Mouse (Mus musculus) skeletal muscle tissue, adult 2 months (tissue): ENCODE measurements around the gene Dmpk.
A peak's percentile ranks its signal among the peaks of the same experiment; 100 is the strongest.
"Not testable (repeated sequence)": the region's sequence is repeated elsewhere in the genome, so short reads cannot be mapped to it uniquely, and the experiment has no call there.

Experiments
- DNase-seq: peaks from one replicate; pipeline ENCODE4 v3.0.0-alpha.2; 2012; ENCODE audit warnings: low read depth, low spot score

Dmpk gene

DNA sequence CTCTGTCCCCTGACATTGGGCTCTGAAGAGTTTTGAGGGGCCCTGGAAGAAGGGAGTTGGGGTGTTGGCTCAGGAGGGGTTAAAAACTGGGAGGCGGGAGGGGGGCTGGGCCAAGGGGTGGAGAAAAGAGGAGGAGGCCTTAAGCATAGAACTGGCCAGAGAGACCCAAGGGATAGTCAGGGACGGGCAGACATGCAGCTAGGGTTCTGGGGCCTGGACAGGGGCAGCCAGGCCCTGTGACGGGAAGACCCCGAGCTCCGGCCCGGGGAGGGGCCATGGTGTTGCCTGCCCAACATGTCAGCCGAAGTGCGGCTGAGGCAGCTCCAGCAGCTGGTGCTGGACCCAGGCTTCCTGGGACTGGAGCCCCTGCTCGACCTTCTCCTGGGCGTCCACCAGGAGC, at the start of gene Dmpk:
Dmpk (plus strand) TSS at position 149 of the 400 bp plus-strand sequence.
- peak; percentile 55 for DNase-seq

GRCm38 (mm10) chr7:19044616-19045015, 39.0 kb upstream of the Dmpk start:
- DNase-seq: no peak

GRCm38 (mm10) chr7:19046286-19047069, 37.2 kb upstream of the Dmpk start:
- peak; percentile 85 for DNase-seq

- no peak for DNase-seq
Measured at GRCm38 (mm10) chr7:19048006-19048527, 35.6 kb upstream of the Dmpk start.

DNA sequence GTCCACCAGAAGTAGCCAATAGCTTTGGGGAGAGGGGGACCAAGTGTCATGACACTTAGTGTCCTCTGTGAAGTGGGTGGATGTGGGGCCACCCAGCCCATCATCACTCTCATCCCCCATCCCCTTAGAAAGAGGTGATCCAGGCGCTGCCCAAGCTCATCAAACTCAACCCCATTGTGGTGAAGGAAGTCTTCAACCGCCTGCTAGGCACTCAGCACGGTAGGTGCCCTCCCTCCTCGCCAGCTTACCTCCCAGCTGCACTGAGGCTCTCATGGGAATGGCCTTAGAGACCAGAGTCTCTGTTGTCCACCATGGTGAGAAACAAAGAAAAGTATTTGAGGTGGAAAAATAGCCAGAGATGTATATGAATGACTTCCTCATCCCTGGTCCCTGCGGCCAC, 34.4 kb upstream of the Dmpk start:
- DNase-seq: no peak

DNA sequence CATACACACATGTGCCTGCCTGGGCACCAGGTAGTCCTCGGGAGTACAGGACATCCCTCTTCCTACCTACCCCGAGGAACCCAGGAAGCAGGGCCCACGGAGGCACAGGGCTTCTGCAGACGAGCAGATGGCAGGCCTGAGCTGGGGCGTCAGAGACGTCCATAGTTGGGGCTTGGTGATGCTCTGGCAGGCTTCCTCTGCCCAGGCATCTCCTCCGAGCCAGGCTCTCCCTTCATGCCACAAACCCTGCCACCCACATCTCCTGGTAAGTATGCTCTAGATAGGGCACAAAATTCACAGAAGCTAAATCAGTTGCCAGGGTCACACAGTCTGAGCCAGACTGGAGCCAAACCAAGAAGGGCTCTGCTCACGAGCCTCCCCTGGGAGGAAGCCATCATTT, 33.5 kb upstream of the Dmpk start:
- no peak for DNase-seq

DNA sequence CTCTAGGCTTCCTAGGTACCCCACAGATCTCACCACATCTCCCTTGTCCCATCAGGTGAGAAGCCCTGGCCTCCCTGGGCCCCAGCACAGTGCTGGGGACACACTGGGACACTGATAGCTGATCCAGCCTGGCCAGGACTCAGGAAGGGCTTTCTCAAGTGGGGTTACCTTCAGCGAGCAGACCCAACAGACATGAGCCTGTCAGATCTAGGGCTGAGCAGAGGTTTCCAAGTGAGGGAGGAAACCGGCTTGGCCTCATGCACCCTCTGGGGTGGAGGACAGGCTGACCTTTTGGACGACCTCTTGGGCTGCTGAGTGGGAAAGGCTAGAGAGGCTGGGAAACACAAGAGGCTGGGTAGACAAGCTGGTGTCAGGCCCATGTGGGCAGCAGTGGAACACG, 32.5 kb upstream of the Dmpk start:
- DNase-seq: no peak

GRCm38 (mm10) chr7:19052345-19053135, 31.1 kb upstream of the Dmpk start:
- DNase-seq: peak; percentile 86

DNA sequence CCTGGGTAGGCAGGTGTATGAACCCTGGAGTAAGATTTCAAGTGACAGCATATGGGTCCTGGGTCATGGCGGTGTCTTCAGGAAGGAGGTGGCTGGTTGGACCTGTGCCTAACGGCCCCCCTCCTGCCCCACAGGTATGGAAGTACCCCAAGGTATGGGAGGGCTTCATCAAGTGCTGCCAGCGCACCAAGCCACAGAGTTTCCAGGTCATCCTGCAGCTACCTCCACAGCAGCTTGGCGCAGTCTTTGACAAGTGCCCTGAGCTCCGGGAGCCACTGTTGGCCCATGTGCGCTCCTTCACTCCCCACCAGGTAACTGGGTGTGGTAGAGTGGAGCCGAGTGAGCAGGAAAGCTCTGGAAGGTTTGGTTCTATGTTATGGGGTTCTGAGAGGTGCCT, 30.5 kb upstream of the Dmpk start:
- no peak for DNase-seq

GRCm38 (mm10) chr7:19054047-19054776, 29.4 kb upstream of the Dmpk start, which contains the start of gene Rsph6a:
TSS of gene Rsph6a (plus strand) at chr7:19054690.
- no peak for DNase-seq

GRCm38 (mm10) chr7:19054777-19055076, 28.9 kb upstream of the Dmpk start:
- DNase-seq: no peak

GRCm38 (mm10) chr7:19055108-19055507, 28.5 kb upstream of the Dmpk start:
- DNase-seq: no peak

GRCm38 (mm10) chr7:19057405-19057804, 26.2 kb upstream of the Dmpk start:
- no peak for DNase-seq

DNA sequence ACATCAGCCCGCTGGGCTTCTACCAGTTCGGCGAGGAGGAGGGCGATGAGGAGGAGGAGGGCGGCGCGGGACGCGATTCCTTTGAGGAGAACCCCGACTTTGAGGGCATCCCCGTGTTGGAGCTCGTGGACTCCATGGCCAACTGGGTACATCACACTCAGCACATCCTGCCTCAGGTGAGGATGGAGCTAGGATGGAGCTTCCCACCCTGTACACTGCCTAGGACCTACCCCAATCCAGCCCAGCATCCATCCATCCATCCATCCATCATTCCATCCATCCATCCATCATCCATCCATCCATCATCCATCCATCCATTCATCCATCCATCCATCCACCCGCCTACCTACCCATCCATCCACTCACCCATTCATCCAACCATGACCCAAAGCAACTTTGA, 17.8 kb upstream of the Dmpk start:
- DNase-seq: no peak

GRCm38 (mm10) chr7:19067063-19067462, 16.6 kb upstream of the Dmpk start:
- DNase-seq: no peak

DNA sequence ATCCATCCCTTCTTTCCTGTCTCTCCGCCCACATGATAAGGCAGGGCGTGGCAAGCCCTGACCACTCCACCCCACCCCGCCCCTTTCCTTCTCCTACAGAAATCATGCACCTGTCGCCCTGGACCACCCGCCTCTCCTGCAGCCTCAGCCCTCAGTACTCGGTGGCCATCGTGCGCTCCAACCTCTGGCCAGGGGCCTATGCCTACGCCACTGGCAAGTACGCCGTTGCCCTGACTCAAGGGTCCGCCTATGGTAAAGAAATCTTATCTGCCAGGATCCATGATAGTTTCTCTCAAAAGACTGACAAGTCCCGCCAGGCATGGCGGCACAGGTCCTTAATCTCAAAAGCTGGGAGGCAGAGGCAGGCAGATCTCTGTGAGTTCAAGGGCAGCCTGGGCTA, 15.7 kb upstream of the Dmpk start:
- DNase-seq: no peak

- DNase-seq: peak; percentile 57
Measured at GRCm38 (mm10) chr7:19068707-19069106, 14.9 kb upstream of the Dmpk start.

DNA sequence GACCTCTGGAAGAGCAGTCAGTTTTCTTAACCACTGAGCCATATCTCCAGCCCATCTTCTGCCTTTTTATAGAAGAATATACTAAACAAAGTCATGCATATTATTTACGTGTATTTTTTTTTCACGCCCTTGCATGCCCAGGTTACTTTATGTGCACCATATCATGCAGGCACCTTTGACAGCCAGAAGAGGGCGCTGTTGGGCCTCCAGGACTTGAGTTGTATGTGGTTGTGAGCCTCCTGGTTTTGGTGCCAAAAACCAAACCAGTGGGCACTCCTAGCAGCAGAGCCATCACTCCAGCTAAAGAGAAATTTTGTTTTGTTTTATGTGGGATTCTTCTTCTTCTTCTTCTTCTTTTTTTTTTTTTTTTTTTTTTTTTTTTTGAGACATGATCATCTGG, 14.1 kb upstream of the Dmpk start:
- no peak for DNase-seq

DNA sequence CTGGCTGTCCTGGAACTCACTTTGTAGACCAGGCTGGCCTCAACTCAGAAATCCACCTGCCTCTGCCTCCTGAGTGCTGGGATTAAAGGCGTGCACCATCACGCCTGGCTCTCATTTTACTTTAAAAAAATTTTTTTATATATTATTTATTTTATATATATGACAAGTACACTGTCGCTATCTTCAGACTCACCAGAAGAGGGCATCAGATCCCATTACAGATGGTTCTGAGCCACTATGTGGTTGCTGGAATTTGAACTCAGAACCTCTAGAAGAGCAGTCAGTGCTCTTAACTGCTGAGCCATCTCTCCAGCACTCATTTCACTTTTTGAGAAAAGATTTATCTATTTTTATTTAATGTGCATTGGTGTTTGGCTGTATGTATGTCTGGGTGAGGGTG, 12.6 kb upstream of the Dmpk start:
- DNase-seq: not testable (repeated sequence)

- no peak for DNase-seq
Measured at GRCm38 (mm10) chr7:19073504-19073903, 10.1 kb upstream of the Dmpk start.

GRCm38 (mm10) chr7:19074494-19074893, 9.2 kb upstream of the Dmpk start:
- DNase-seq: no peak

DNA sequence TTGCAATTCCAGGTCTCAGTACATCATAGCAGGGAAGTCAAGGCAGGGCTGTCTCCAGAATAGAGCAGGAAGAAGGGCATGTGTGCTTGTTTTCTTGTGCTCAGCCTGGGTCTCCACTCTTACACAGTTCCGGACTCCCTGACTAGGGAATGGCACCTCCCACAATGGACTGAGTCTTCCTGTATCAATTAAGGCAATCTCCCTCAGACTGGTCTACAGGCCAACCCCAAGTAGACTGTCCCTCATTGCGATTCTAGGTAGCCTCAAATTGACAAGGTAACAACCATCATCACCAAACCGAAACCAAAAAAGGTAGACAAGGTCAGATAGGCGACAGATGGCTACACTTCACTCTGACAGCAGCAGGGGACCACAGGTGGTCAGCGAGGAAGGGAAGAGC, 8.4 kb upstream of the Dmpk start:
- no peak for DNase-seq
